Mouse (Mus musculus): ENCODE results near the gene Rps6ka5. TPM values are rescaled to one million over a fixed set of nuclear protein-coding genes. Genes with fewer than 3 reads are reported as not detected.

Gene Rps6ka5
- polyA plus RNA-seq, 1 experiment = 1.9 TPM

DNA sequence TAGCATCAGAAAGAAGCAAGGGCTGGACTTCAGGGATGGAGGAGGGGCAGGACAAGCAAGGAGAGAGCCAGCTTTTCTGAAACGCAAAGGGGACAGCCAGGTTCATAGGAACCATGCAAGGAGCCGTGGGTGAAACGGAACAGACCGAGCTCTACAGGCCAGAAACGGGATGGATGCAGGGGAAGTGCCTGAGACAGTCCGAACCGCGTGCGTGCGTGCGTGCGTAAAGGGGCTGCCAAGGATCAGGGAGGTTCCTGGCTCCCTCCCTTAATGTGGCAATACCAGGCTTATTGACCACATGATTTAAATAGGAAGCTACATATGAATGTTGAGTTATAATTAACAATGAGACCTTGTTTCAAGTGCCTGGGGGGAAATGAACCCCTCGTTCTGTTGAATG is 227.3 kb downstream of the Rps6ka5 start:
- Histone ChIP-seq H3K36me3 (ENCODE audit: control insufficient read depth, insufficient read depth) (peaks cover 23% of the 10 kb centered on the region), H3K4me3 (no peak overlapping the region), H3K79me2 (ENCODE audit: control insufficient read depth, insufficient read depth) (no peaks in the 10 kb centered on the region), H3ac (ENCODE audit: control insufficient read depth, insufficient read length) (no peak overlapping the region), H3K27me3 (ENCODE audit: control insufficient read depth, insufficient read depth, insufficient read length) (no peaks in the 10 kb centered on the region), H3K4me2 (ENCODE audit: low read depth) (no peak overlapping the region)
- TF ChIP-seq CEBPB (IDR thresholded peaks at IDR 0.05; ENCODE audit: insufficient read depth, poor library complexity, severe bottlenecking) (no peak), MAX (IDR thresholded peaks at IDR 0.05; ENCODE audit: low read depth) (no peak), E2F4 (IDR thresholded peaks at IDR 0.05; ENCODE audit: insufficient read depth) (no peak), MYOG (IDR thresholded peaks at IDR 0.05; ENCODE audit: control insufficient read depth in 1 of 3, insufficient read depth in 1 of 3, insufficient read length in 2 of 3, low read depth in 2 of 3) (no peak), POLR2AphosphoS2 (IDR thresholded peaks at IDR 0.05; ENCODE audit: insufficient read length, low read depth) (no peak), POLR2A (IDR thresholded peaks at IDR 0.05; ENCODE audit: insufficient read length, low read depth) (no peak), REST (IDR thresholded peaks at IDR 0.05; ENCODE audit: insufficient read depth, insufficient read length) (no peak), TCF3 (IDR thresholded peaks at IDR 0.05; ENCODE audit: insufficient read length, low read depth) (no peak), SRF (IDR thresholded peaks at IDR 0.05; ENCODE audit: control insufficient read depth, insufficient read length, low read depth) (no peak), TCF12 (IDR thresholded peaks at IDR 0.05; ENCODE audit: insufficient read depth, poor library complexity, severe bottlenecking) (no peak), USF1 (IDR thresholded peaks at IDR 0.05; ENCODE audit: low read depth) (no peak)

Other genes with a start within 250 kb of the Rps6ka5 start
- gene Ttc7b, start 206.2 kb downstream of the Rps6ka5 start, polyA plus RNA-seq (2012; fragmentation: generic; extraction: Trizol) = 18.2 TPM
- gene Dglucy, start 52.1 kb upstream of the Rps6ka5 start, polyA plus RNA-seq (2012; fragmentation: generic; extraction: Trizol) = 24.4 TPM
- gene Gpr68, start 181.2 kb upstream of the Rps6ka5 start, polyA plus RNA-seq (2012; fragmentation: generic; extraction: Trizol) = 0.07 TPM